Mouse (Mus musculus): ENCODE measurements around the gene Dgke. TPM values are rescaled to one million over a fixed set of nuclear protein-coding genes. Genes with fewer than 3 reads are reported as not detected.

Dgke gene
- polyA plus RNA-seq, 1 experiment, result 2.0 TPM

DNA sequence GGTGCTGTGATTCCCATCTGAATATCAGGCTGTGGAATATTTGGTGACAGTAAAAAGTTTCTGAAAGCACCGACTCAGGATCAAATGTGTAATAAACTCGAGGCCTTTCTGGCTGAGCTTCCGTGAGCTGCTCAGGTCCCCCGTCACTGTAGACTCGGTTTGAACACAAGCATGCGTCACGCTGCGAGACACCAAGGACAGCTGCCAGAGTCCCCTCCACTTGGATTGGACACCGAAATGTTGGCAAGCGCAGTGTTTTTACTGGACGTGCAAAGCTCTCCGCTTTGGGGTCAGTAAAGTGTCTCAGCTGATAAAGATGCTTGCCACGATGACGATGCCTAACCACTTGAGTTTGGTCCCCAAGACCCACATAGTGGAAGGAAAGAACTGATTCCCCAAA is 2.0 kb upstream of the Dgke start:
- 90% methylated on average over 14 of the region's 14 CpGs for WGBS
- no peaks in the 10 kb centered on the region for H3K4me1 ChIP-seq (ENCODE audit: control insufficient read depth, insufficient read depth, low read length)
- H3K4me3 ChIP-seq (replicated peaks; ENCODE audit: control insufficient read depth, low read depth, low read length), result no peak overlapping the region
- TF ChIP-seq CTCF (IDR thresholded peaks at IDR 0.05; ENCODE audit: control insufficient read depth, insufficient read depth, low read length) (no peak), POLR2A (IDR thresholded peaks at IDR 0.05; ENCODE audit: borderline replicate concordance, control insufficient read depth, low read depth, low read length) (no peak)
- H3K27ac ChIP-seq (ENCODE audit: control insufficient read depth, insufficient read depth, low read depth, low read length, poor library complexity), result no peak overlapping the region

DNA sequence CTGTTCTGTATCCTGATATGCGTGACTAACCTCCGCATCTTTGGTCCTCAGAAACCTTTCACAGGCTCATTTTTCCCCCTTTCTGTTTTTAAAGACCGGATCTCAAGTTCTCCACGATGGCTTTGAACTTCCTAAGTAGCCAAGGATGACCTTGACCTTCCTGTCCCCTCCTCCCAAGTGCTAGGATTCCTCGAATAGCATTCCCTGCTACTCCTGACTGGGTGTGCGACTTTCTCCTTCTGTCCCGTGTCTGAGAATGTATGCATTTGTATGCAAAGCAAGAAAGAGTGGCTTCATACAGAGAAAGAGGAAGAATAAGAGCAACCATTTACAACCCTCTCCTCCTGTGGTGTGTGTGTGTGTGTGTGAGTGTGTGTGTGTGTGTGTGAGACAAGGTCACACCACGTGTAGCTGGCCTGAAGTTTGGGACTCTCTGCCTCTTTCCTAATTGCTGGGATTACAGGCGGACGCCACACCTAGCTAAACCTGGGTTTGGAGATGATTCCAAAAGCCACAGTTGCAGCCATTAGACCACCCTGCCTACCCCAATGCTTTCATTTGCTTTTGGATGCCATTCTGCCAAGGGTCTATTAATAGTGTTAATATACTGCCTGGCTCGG is 1.3 kb upstream of the Dgke start:
- WGBS, result 55% methylated on average over 11 of the region's 11 CpGs
- no peak overlapping the region for H3K27ac ChIP-seq (ENCODE audit: control insufficient read depth, insufficient read depth, low read depth, low read length, poor library complexity)
- TF ChIP-seq CTCF (IDR thresholded peaks at IDR 0.05; ENCODE audit: control insufficient read depth, insufficient read depth, low read length), result no peak
- no peak for TF ChIP-seq POLR2A (IDR thresholded peaks at IDR 0.05; ENCODE audit: borderline replicate concordance, control insufficient read depth, low read depth, low read length)
- no peaks in the 10 kb centered on the region for H3K4me1 ChIP-seq (ENCODE audit: control insufficient read depth, insufficient read depth, low read length)
- H3K4me3 ChIP-seq (replicated peaks; ENCODE audit: control insufficient read depth, low read depth, low read length), result no peak overlapping the region

DNA sequence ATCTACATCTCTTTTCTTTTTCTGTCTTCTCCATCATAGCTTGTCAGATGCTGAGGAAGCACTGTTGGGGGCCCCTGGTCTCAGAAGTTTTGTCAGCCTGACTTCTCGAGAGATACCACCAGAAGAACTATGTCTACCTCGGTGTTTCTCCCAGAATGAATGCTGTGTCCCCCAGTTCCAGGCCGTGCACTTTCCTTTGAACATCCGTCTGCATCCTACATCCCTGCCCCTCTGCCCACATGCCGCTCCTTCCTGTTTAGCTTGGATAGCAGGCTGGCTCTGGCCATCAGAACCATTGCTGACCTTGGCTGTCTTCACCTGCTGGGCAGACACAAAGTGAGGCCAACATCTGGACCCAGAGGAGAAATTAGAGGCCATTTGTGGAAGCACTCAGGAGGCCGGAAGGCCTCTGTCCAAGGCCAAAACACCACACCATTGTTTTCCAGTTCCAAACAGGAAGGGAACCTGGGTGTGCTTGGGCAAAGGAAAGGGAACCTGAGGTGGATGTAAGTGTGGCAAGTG is 712 bp upstream of the Dgke start:
- Histone ChIP-seq H3K4me1 (ENCODE audit: control insufficient read depth, insufficient read depth, low read length) (no peaks in the 10 kb centered on the region), H3K27ac (ENCODE audit: control insufficient read depth, insufficient read depth, low read depth, low read length, poor library complexity) (no peak overlapping the region), H3K4me3 (replicated peaks; ENCODE audit: control insufficient read depth, low read depth, low read length) (no peak overlapping the region)
- 79% methylated on average over 6 of the region's 6 CpGs for WGBS
- TF ChIP-seq CTCF (IDR thresholded peaks at IDR 0.05; ENCODE audit: control insufficient read depth, insufficient read depth, low read length) (no peak), POLR2A (IDR thresholded peaks at IDR 0.05; ENCODE audit: borderline replicate concordance, control insufficient read depth, low read depth, low read length) (no peak)

DNA sequence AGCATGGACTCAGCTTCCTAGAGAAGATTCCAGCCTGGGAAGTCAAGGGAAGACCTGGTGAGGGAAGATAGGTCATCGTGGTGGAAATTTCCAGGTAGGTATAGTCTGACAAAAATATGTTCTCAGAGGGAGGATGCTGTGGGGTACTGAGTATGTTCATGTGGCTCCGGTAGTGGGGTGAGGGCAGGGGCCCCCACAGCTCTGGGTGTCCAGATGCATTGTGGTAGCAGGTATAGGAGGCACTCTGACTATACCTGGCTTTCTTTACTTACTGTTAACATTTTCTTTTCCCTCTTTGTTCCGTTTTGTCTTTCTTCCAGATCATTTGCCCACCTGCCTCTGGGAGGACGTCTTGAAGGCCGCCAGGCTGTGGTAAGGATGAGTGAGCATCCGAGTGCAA is 524 bp downstream of the Dgke start:
- 79% methylated on average over 6 of the region's 6 CpGs for WGBS
- H3K27ac ChIP-seq (ENCODE audit: control insufficient read depth, insufficient read depth, low read depth, low read length, poor library complexity), result no peak overlapping the region
- TF ChIP-seq POLR2A (IDR thresholded peaks at IDR 0.05; ENCODE audit: borderline replicate concordance, control insufficient read depth, low read depth, low read length) (no peak), CTCF (IDR thresholded peaks at IDR 0.05; ENCODE audit: control insufficient read depth, insufficient read depth, low read length) (no peak)
- no peak overlapping the region for H3K4me3 ChIP-seq (replicated peaks; ENCODE audit: control insufficient read depth, low read depth, low read length)
- H3K4me1 ChIP-seq (ENCODE audit: control insufficient read depth, insufficient read depth, low read length), result no peaks in the 10 kb centered on the region

DNA sequence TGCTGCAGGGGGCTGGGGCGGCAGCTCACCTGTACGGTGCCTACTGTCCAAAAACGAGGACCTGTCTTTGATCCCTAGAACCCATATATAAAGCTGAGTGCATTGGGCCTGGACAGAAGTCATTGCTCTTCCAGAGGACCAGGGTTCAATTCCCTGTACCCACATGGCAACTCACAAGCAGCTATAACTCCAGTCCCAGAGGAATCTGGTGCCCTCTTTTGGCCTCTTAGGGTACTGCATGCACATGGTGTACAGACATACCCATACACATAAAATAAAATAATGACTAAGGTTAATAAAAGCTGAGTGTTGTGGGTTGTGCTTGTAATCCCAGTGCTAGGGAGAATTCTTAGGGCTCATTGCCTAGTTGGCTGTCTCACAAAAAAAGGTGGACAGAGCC is 1.4 kb downstream of the Dgke start:
- H3K4me3 ChIP-seq (replicated peaks; ENCODE audit: control insufficient read depth, low read depth, low read length), result no peak overlapping the region
- H3K27ac ChIP-seq (ENCODE audit: control insufficient read depth, insufficient read depth, low read depth, low read length, poor library complexity), result no peak overlapping the region
- TF ChIP-seq POLR2A (IDR thresholded peaks at IDR 0.05; ENCODE audit: borderline replicate concordance, control insufficient read depth, low read depth, low read length) (no peak), CTCF (IDR thresholded peaks at IDR 0.05; ENCODE audit: control insufficient read depth, insufficient read depth, low read length) (peak; percentile 33; the same call in 1 of the 2 replicates)
- WGBS, result 94% methylated on average over 3 of the region's 3 CpGs
- no peaks in the 10 kb centered on the region for H3K4me1 ChIP-seq (ENCODE audit: control insufficient read depth, insufficient read depth, low read length)

DNA sequence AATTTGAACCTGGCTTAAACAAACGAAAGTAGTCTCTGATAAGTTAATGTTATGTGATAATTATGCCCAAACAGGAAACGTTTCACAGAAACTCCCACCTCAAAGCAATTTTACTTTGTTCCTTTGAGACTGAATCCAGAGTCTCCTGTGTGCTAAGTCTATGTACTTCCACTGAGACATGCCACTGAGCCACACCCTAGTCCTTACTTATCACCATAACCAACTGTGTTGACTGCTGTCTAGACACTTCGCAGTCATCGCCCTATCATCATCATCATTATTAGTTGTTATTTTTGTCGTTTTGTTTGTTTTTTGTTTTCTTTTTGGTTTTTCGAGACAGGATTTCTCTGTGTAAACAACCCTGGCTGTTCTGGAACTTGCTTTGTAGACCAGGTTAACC is 2.3 kb downstream of the Dgke start:
- 58% methylated on average over 6 of the region's 6 CpGs for WGBS
- peaks cover 2% of the 10 kb centered on the region; the same call in 1 of the 2 replicates for H3K4me1 ChIP-seq (ENCODE audit: control insufficient read depth, insufficient read depth, low read length)
- TF ChIP-seq CTCF (IDR thresholded peaks at IDR 0.05; ENCODE audit: control insufficient read depth, insufficient read depth, low read length) (no peak), POLR2A (IDR thresholded peaks at IDR 0.05; ENCODE audit: borderline replicate concordance, control insufficient read depth, low read depth, low read length) (no peak)
- H3K27ac ChIP-seq (ENCODE audit: control insufficient read depth, insufficient read depth, low read depth, low read length, poor library complexity), result no peak overlapping the region
- H3K4me3 ChIP-seq (replicated peaks; ENCODE audit: control insufficient read depth, low read depth, low read length), result no peak overlapping the region

DNA sequence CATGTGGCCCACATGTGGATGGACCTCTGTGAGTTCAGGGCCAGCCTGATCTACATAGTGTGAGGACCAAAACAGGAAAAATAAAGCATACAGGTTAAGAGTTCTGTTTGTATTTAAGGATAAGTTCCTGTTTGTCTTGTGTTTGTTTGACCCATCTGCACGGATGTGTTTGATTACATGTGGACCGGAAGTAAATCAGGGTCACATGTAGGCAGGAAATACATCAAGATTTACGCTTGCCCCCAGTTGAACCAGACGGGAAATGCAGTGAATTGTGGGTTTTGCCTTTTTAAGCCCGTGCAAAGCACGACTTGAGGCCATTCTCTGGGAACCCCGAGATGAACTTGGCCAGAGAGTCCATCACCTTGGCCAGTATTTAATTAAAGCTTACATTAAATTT is 5.3 kb downstream of the Dgke start:
- Histone ChIP-seq H3K4me3 (replicated peaks; ENCODE audit: control insufficient read depth, low read depth, low read length) (no peak overlapping the region), H3K4me1 (ENCODE audit: control insufficient read depth, insufficient read depth, low read length) (peaks cover 2% of the 10 kb centered on the region; the same call in 1 of the 2 replicates), H3K27ac (ENCODE audit: control insufficient read depth, insufficient read depth, low read depth, low read length, poor library complexity) (no peak overlapping the region)
- TF ChIP-seq CTCF (IDR thresholded peaks at IDR 0.05; ENCODE audit: control insufficient read depth, insufficient read depth, low read length) (no peak), POLR2A (IDR thresholded peaks at IDR 0.05; ENCODE audit: borderline replicate concordance, control insufficient read depth, low read depth, low read length) (no peak)
- 21% methylated on average over 7 of the region's 7 CpGs for WGBS

DNA sequence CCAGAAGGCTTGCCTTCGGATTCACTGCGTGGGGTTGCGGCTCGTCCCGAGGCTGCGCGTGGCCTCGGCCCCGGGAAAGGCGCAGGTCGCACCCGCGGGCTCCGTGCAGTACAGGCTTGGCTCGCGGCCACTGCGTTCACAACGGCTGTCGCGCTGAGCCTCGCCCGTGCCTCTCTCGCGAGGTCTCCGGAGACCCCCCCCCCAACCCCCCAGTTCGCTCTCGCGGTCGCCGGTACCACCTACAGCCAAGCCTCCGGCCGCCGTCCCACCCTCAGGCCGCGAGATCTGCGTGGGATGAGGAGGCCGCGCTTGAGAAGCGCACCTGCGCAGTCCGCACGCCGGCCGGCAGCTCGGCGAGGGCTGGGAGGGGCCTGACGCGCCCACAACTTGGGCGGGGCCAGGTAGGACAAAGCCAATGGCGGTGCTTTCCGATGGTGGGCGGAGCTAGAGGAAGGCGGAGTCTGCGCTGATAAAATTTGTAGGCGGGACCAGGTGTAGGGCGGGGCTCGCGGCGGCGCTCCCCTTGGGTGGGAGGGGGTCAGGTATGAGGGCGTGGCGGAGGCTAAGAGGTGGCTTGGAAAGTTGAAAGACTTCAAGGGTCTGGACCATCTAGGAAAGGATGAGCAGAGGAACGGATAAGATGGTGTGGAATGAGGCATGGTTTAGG is 6.1 kb downstream of the Dgke start:
- peaks cover 2% of the 10 kb centered on the region; the same call in 1 of the 2 replicates for H3K4me1 ChIP-seq (ENCODE audit: control insufficient read depth, insufficient read depth, low read length)
- H3K27ac ChIP-seq (ENCODE audit: control insufficient read depth, insufficient read depth, low read depth, low read length, poor library complexity), result peak overlapping the region; percentile 30; the same call in 1 of the 2 replicates
- TF ChIP-seq POLR2A (IDR thresholded peaks at IDR 0.05; ENCODE audit: borderline replicate concordance, control insufficient read depth, low read depth, low read length), result peak; percentile 33; the same call in 1 of the 2 replicates
- TF ChIP-seq CTCF (IDR thresholded peaks at IDR 0.05; ENCODE audit: control insufficient read depth, insufficient read depth, low read length), result no peak

More for the DNA sequence above, 6.1 kb downstream of the Dgke start:
- peak overlapping the region; percentile 67 for H3K4me3 ChIP-seq (replicated peaks; ENCODE audit: control insufficient read depth, low read depth, low read length)
- WGBS, result under 1% methylated on average over 63 of the region's 63 CpGs
